Mouse (Mus musculus) liver, adult 2 months (tissue): ENCODE results near the gene Dlg5.

Experiments used
- CTCF ChIP-seq: fragments of 200-500 bp; IDR thresholded peaks from 2 replicates; pipeline ENCODE4 v1.5.1; 2011; ENCODE audit warnings: low read depth, low read length, control low read depth
- POLR2A ChIP-seq: fragments of 200-500 bp; IDR thresholded peaks from 2 replicates; pipeline ENCODE4 v1.6.1; 2011; ENCODE audit warnings: low read length, control low read depth; ENCODE audit not compliant: insufficient read depth; ENCODE audit errors: extremely low read depth

DNA sequence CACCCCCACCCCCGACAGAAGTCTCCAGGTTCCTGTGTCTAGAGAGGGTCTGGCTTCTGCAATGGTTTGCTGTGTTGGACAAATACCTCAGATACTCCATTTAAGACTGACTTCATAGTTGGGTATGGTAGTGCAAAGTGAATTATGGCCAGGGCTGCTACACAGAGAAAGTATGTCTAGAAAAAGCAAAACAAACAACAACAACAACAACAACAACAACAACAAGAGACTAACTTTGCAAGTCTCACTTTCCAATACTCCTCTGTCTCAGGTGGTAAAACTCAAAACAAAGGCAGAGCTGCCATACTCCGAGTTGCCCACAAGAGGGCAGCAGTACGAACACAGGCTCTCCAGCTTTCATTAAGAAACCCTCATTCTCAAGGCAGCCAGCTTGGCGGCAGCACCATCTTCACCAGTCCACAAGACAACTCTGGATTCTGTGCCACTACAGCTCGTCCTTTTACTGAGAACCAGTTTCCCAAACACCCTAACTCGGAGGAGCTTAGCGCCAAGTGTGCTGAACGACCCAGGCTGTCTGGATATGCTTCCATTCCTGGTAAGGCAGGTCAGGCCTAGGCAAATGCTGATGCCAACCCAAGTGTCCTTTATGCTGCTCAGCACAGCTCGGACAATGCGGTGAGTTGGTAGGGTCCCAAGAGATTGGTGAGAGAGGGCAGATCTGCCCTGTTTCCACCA is 63.8 kb downstream of the Dlg5 start:
- no peak for TF ChIP-seq POLR2A
- peak; percentile 85 for TF ChIP-seq CTCF
